Mouse (Mus musculus) liver, embryonic 14.5 days (tissue): ENCODE results near the gene Mrpl45.

Experiments used
- CTCF ChIP-seq: IDR thresholded peaks from 2 replicates; pipeline ENCODE4 v1.5.1; 2016; ENCODE audit warnings: antibody characterized with exemption, low read depth, control low read depth
- EP300 ChIP-seq: IDR thresholded peaks from 2 replicates; pipeline ENCODE4 v1.6.1; 2016; ENCODE audit warnings: antibody characterized with exemption, low read depth

DNA sequence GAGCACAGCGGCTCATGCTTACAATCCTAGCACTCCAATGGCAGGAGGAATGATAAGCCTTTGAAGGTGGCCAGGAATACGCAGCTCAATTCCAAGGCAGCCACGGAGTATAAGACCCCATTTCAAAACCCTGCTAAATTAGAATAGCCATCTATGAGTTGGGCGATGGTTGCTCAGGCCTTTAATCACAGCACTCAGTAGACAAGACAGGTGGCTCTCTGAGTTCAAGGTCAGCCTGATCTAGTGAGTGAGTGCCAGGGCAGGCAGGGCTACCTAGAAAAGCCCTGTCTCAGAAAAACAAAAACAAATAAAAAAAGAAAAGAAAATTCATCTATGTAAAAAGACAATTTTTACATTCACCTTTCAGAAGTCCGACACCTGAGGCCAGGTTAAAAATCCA, 38.4 kb upstream of the Mrpl45 start:
- TF ChIP-seq CTCF (no peak), EP300 (no peak)
